Comparison of ENCODE assay signal across 21 mouse cellular contexts in the genomic region with DNA sequence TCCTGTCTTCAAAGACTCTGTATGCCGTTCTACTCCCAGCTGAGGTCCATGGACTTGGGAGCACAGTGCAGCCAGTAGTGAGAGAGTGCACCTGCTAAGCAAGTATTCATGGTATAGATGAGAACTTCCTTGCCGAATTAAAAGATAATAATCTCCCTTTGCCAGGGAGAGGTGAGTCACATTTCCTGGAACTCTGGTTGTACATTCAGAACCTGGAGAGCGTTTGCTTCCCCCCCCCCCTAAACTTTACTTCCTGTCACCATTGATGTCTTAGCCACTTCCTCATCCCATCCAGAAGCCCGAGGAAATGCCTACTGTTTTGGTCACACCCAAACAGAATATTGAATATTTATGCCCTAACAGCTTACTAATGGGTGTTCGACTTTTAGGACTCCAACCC.
"Had no signal": no experiment of that assay in that cellular context is flagged by ENCODE, and none has a peak within 500 bp of the region (broad histone marks: within the 10 kb centered on the region; RNA-seq: fewer than 3 reads in every experiment).

No protein-coding gene starts in this region.

- H3K4me2 ChIP-seq: kidney, embryonic 15.5 days; limb, embryonic 12.5 days; limb, embryonic 15.5 days; liver, embryonic 11.5 days; lung, embryonic 14.5 days; midbrain, embryonic 12.5 days; midbrain, embryonic 15.5 days; neural tube, embryonic 12.5 days; neural tube, embryonic 15.5 days; stomach, embryonic 15.5 days had no signal

- DNase-seq: kidney, adult 2 months; kidney, postnatal 14 days; left cerebral cortex, postnatal 4 days; liver, postnatal 0 days; lung, embryonic 14.5 days; right cerebral cortex, adult 18-20 months; right cerebral cortex, postnatal 14 days; right cerebral cortex, postnatal 4 days; thymus, postnatal 36 days had no signal

- H3K4me3 ChIP-seq: kidney, embryonic 15.5 days; limb, embryonic 12.5 days; limb, embryonic 15.5 days; midbrain, embryonic 12.5 days; midbrain, embryonic 15.5 days; neural tube, embryonic 12.5 days; neural tube, embryonic 15.5 days; stomach, embryonic 15.5 days had no signal

- H3K27ac ChIP-seq: limb, embryonic 12.5 days; limb, embryonic 15.5 days; liver, embryonic 14.5 days; midbrain, embryonic 12.5 days; midbrain, embryonic 15.5 days; neural tube, embryonic 12.5 days; neural tube, embryonic 15.5 days; stomach, embryonic 15.5 days had no signal

- H3K4me1 ChIP-seq: kidney, embryonic 15.5 days; limb, embryonic 12.5 days; limb, embryonic 15.5 days; midbrain, embryonic 15.5 days; neural tube, embryonic 12.5 days; neural tube, embryonic 15.5 days; stomach, embryonic 15.5 days had no signal

- H3K9ac ChIP-seq: kidney, embryonic 15.5 days; limb, embryonic 12.5 days; limb, embryonic 15.5 days; liver, embryonic 14.5 days; liver, postnatal 0 days; lung, embryonic 14.5 days; midbrain, embryonic 12.5 days; midbrain, embryonic 15.5 days; neural tube, embryonic 12.5 days; neural tube, embryonic 15.5 days; stomach, embryonic 15.5 days had no signal

- H3K27me3 ChIP-seq: kidney, embryonic 15.5 days; limb, embryonic 12.5 days; limb, embryonic 15.5 days; midbrain, embryonic 12.5 days; neural tube, embryonic 12.5 days; neural tube, embryonic 15.5 days; stomach, embryonic 15.5 days had no signal

- H3K9me3 ChIP-seq: kidney, embryonic 15.5 days; limb, embryonic 12.5 days; limb, embryonic 15.5 days; midbrain, embryonic 12.5 days; midbrain, embryonic 15.5 days; neural tube, embryonic 12.5 days; neural tube, embryonic 15.5 days; stomach, embryonic 15.5 days had no signal

- ATAC-seq: intestine, postnatal 0 days; liver, postnatal 0 days; lung, postnatal 0 days; midbrain, embryonic 15.5 days had no signal

- H3K36me3 ChIP-seq: kidney, embryonic 15.5 days; limb, embryonic 12.5 days; limb, embryonic 15.5 days; midbrain, embryonic 12.5 days; midbrain, embryonic 15.5 days; neural tube, embryonic 12.5 days; neural tube, embryonic 15.5 days; stomach, embryonic 15.5 days had no signal
